Comparison of ENCODE assay signal across 10 mouse cellular contexts in the genomic region with DNA sequence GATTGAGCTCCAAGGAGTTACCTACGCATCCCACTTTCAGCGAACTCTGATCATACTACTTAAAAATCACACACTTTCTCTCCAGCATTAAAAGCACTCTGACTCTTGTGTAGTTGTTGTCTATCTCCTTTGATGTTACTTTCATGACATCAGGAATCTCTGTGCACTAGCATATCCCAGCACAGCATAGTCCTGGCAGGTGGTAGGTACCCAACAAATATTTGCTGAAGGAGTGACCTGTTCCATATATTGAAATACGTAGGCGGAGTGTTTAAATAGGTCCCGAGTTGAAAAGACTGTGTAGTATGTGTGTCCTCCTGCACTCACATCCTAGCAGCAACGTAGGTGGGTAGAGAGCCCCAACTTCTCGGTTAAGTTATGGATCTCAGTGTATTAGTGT. TPM values are rescaled to one million over a fixed set of nuclear protein-coding genes. Genes with fewer than 3 reads are reported as not detected.
DNase-seq lines count a peak whose midpoint lies in the region; ATAC-seq and TF ChIP-seq lines count a peak whose summit lies in the region.
"Had no signal": no experiment of that assay in that cellular context is flagged by ENCODE, and none has a peak within 500 bp of the region (broad histone marks: within the 10 kb centered on the region; RNA-seq: fewer than 3 reads in every experiment).

No protein-coding gene starts in this region.

- H3K27me3 ChIP-seq in cerebellum, adult 2 months (ENCODE audit: control insufficient read depth, insufficient read depth, low read length), result no peaks in the 10 kb centered on the region; the same call in 1 of the 2 replicates
- peaks cover 9% of the 10 kb centered on the region for H3K27me3 ChIP-seq in lung, embryonic 16.5 days (ENCODE audit: control insufficient read depth, insufficient read depth, low read depth, low read length)
- H3K27me3 ChIP-seq in limb, embryonic 14.5 days (ENCODE audit: control insufficient read depth, insufficient read depth, low read length), result peaks cover 19% of the 10 kb centered on the region
- H3K27me3 ChIP-seq in stomach, embryonic 16.5 days (ENCODE audit: control insufficient read depth, insufficient read depth, low read length), result peaks cover 8% of the 10 kb centered on the region; the same call in 1 of the 2 replicates

- DNase-seq in cerebellum, adult 2 months, result no peak
- DNase-seq in cerebellum, adult 11 months, result no peak
- no peak for DNase-seq in lung, adult 2 months
- no peak for DNase-seq in limb, embryonic 14.5 days (ENCODE audit: low spot score)
- no peak for DNase-seq in left cerebral cortex, adult 2 months (ENCODE audit: extremely low spot score in 1 of 2, low spot score in 2 of 2)
- no peak for DNase-seq in frontal cortex, adult 2 months (ENCODE audit: extremely low spot score in 1 of 2, low spot score in 1 of 2)

- H3K4me1 ChIP-seq in cerebellum, adult 2 months (ENCODE audit: control insufficient read depth, insufficient read depth, low read length), result no peaks in the 10 kb centered on the region
- H3K4me1 ChIP-seq in lung, embryonic 16.5 days (replicated peaks; ENCODE audit: control insufficient read depth, insufficient read depth, low read length), result peaks cover 4% of the 10 kb centered on the region
- H3K4me1 ChIP-seq in lung, adult 2 months (ENCODE audit: control insufficient read depth, insufficient read depth, low read length), result no peaks in the 10 kb centered on the region
- peaks cover 6% of the 10 kb centered on the region; the same call in 1 of the 2 replicates for H3K4me1 ChIP-seq in limb, embryonic 14.5 days (ENCODE audit: control insufficient read depth, insufficient read depth, low read length)
- H3K4me1 ChIP-seq in stomach, embryonic 16.5 days (ENCODE audit: control insufficient read depth, insufficient read depth, low read length), result no peaks in the 10 kb centered on the region; the same call in 1 of the 2 replicates

- peak overlapping the region; percentile 17 for H3K4me3 ChIP-seq in cerebellum, adult 2 months (replicated peaks; ENCODE audit: insufficient read depth, low read depth, low read length)
- H3K4me3 ChIP-seq in lung, embryonic 16.5 days (ENCODE audit: low read length), result no peak overlapping the region; the same call in none of the 2 replicates
- H3K4me3 ChIP-seq in lung, adult 2 months (replicated peaks; ENCODE audit: extremely low read depth, low read depth, low read length), result no peak overlapping the region
- no peak overlapping the region for H3K4me3 ChIP-seq in limb, embryonic 14.5 days (replicated peaks; ENCODE audit: low read length)
- H3K4me3 ChIP-seq in stomach, embryonic 16.5 days (replicated peaks; ENCODE audit: low read length), result peak overlapping the region; percentile 61; the same call in 1 of the 2 replicates
- no peak overlapping the region for H3K4me3 ChIP-seq in left cerebral cortex, adult 2 months

- H3K27ac ChIP-seq in cerebellum, adult 2 months (ENCODE audit: insufficient read depth, low read length), result no peak overlapping the region
- no peak overlapping the region for H3K27ac ChIP-seq in lung, embryonic 16.5 days (ENCODE audit: low read length)
- no peak overlapping the region for H3K27ac ChIP-seq in limb, embryonic 14.5 days (replicated peaks; ENCODE audit: low read depth, low read length)
- no peak overlapping the region for H3K27ac ChIP-seq in stomach, embryonic 16.5 days (ENCODE audit: low read length)
- H3K27ac ChIP-seq in left cerebral cortex, adult 2 months, result no peak overlapping the region

- 86% methylated on average over 7 of the region's 7 CpGs for WGBS in cerebellum, adult 2 months
- WGBS in lung, embryonic 16.5 days, result 56% methylated on average over 7 of the region's 7 CpGs
- 67% methylated on average over 7 of the region's 7 CpGs for WGBS in lung, adult 2 months
- 78% methylated on average over 7 of the region's 7 CpGs for WGBS in limb, embryonic 14.5 days
- WGBS in stomach, embryonic 16.5 days, result 63% methylated on average over 7 of the region's 7 CpGs

- no peaks in the 10 kb centered on the region for H3K36me3 ChIP-seq in lung, embryonic 16.5 days (ENCODE audit: control insufficient read depth, insufficient read depth, low read length)
- H3K36me3 ChIP-seq in limb, embryonic 14.5 days (ENCODE audit: control insufficient read depth, insufficient read depth, low read length), result no peaks in the 10 kb centered on the region
- H3K36me3 ChIP-seq in stomach, embryonic 16.5 days (ENCODE audit: control insufficient read depth, insufficient read depth, low read length), result no peaks in the 10 kb centered on the region

- ATAC-seq in lung, embryonic 16.5 days (ENCODE audit: low read depth), result no peak
- no peak for ATAC-seq in limb, embryonic 14.5 days (ENCODE audit: low FRiP score, low read depth)
- peak; percentile 79 for ATAC-seq in stomach, embryonic 16.5 days (ENCODE audit: insufficient read depth, low FRiP score)

- no peak overlapping the region for H3K9ac ChIP-seq in lung, embryonic 16.5 days (ENCODE audit: low read length)
- no peak overlapping the region for H3K9ac ChIP-seq in limb, embryonic 14.5 days (ENCODE audit: low read depth, low read length, severe bottlenecking)
- H3K9ac ChIP-seq in stomach, embryonic 16.5 days (ENCODE audit: low read length), result no peak overlapping the region

- TF ChIP-seq POLR2A in cerebellum, adult 2 months (IDR thresholded peaks at IDR 0.05; ENCODE audit: borderline replicate concordance, insufficient read depth, low read length), result no peak
- no peak for TF ChIP-seq POLR2A in lung, adult 2 months (IDR thresholded peaks at IDR 0.05; ENCODE audit: borderline replicate concordance, extremely low read depth, low read depth, low read length)
- no peak for TF ChIP-seq POLR2A in limb, embryonic 14.5 days (IDR thresholded peaks at IDR 0.05; ENCODE audit: borderline replicate concordance, extremely low read depth, insufficient read depth, insufficient read length)

- intact Hi-C loops in left cerebral cortex, adult 2 months (cut with DNase I), result loop anchor here (5.0 to 10.0 kb wide), 6 partner anchors 81 to 649 kb away; no protein-coding TSS in a partner anchor

- no peaks in the 10 kb centered on the region for H3K9me3 ChIP-seq in lung, embryonic 16.5 days (ENCODE audit: control insufficient read depth, low read length)
- H3K9me3 ChIP-seq in limb, embryonic 14.5 days (ENCODE audit: control insufficient read depth, low read length), result no peaks in the 10 kb centered on the region
- H3K9me3 ChIP-seq in stomach, embryonic 16.5 days (replicated peaks; ENCODE audit: control insufficient read depth, low read length), result no peaks in the 10 kb centered on the region

- TF ChIP-seq CTCF in cerebellum, adult 2 months (IDR thresholded peaks at IDR 0.05; ENCODE audit: borderline replicate concordance, insufficient read depth, low read depth, low read length), result no peak
- no peak for TF ChIP-seq CTCF in lung, adult 2 months (IDR thresholded peaks at IDR 0.05; ENCODE audit: insufficient read depth, low read length)
- TF ChIP-seq CTCF in left cerebral cortex, adult 2 months (IDR thresholded peaks at IDR 0.05), result no peak

- peak overlapping the region; percentile 72 for H3K4me2 ChIP-seq in lung, embryonic 16.5 days (ENCODE audit: low read depth, low read length)
- peak overlapping the region; percentile 55; the same call in 1 of the 2 replicates for H3K4me2 ChIP-seq in limb, embryonic 14.5 days (replicated peaks; ENCODE audit: low read depth, low read length, severe bottlenecking)
- H3K4me2 ChIP-seq in stomach, embryonic 16.5 days (ENCODE audit: low read depth, low read length), result peak overlapping the region; percentile 95

RNA-seq across cellular contexts. Expression of gene Pex5l, which starts 0.5 kb away (rescaled TPM):
- polyA plus RNA-seq in cerebellum, adult 2 months (2012; rRNA removed), result 92.5 and 121 TPM in 2 replicates
- 0.19 TPM in 2 replicates for polyA plus RNA-seq in lung, embryonic 16.5 days (2015; fragmentation: Nextera tagmentation; extraction: Ambion mirVana)
- polyA plus RNA-seq in lung, adult 2 months (2012; rRNA removed), result 0.26 and 0.60 TPM in 2 replicates
- polyA plus RNA-seq in limb, embryonic 14.5 days (2012; rRNA removed), result 2.8 and 3.0 TPM in 2 replicates
- 0.51 and 0.59 TPM in 2 replicates for polyA plus RNA-seq in limb, embryonic 14.5 days (2014; fragmentation: Nextera tagmentation; extraction: Ambion mirVana)
- 0.41 and 0.47 TPM in 2 replicates for polyA plus RNA-seq in stomach, embryonic 16.5 days (2015; fragmentation: Nextera tagmentation; extraction: Ambion mirVana)
- 100 to 1,000 TPM; 246 to 268 TPM for total RNA-seq in left cerebral cortex, adult 2 months (2021)
- 63.8 and 77.5 TPM in 2 replicates for polyA plus RNA-seq in frontal cortex, adult 2 months (2012; rRNA removed)
- total RNA-seq: hematopoietic stem cell, adult 5-6 weeks; MEL had no signal

Comparison
In these comparisons a context has a peak if more than half of its experiments do, and no peak if none do; other contexts are left out.
1. H3K4me3 ChIP-seq: peak in cerebellum, adult 2 months (single experiment) and stomach, embryonic 16.5 days (single experiment); none in lung, embryonic 16.5 days (single experiment), lung, adult 2 months (single experiment), limb, embryonic 14.5 days (single experiment) and left cerebral cortex, adult 2 months (single experiment).
2. RNA of gene Pex5l, which starts 0.5 kb away (polyA plus RNA-seq): 92.5 to 121 TPM in cerebellum, adult 2 months and 63.8 to 77.5 TPM in frontal cortex, adult 2 months; 0.51 to 3.0 TPM in limb, embryonic 14.5 days, 0.26 to 0.60 TPM in lung, adult 2 months, 0.41 to 0.47 TPM in stomach, embryonic 16.5 days and 0.19 TPM in lung, embryonic 16.5 days; every median in the first group is over 10 times any median in the second.
3. Peak in every context shown above with its lines, with median percentiles within 50 percentile points of each other: H3K4me2 ChIP-seq.